Mouse (Mus musculus) testis, adult 2 months (tissue): ENCODE data around the gene H2afy2. TPM values are rescaled to one million over a fixed set of nuclear protein-coding genes. Genes with fewer than 3 reads are reported as not detected.

Experiments
- H3K27ac ChIP-seq: fragments of 200-500 bp; 2 replicates; pipeline ENCODE4 v1.5.1; 2012; ENCODE audit warnings: low read depth, low read length; ENCODE audit not compliant: control insufficient read depth, insufficient read depth
- H3K27me3 ChIP-seq: fragments of 200-500 bp; 2 replicates; pipeline ENCODE4 v1.6.1; 2012; ENCODE audit warnings: mild to moderate bottlenecking, low read length, moderate library complexity; ENCODE audit not compliant: control insufficient read depth, insufficient read depth
- H3K36me3 ChIP-seq: fragments of 200-500 bp; 2 replicates; pipeline ENCODE4 v1.6.1; 2012; ENCODE audit warnings: mild to moderate bottlenecking, low read length; ENCODE audit not compliant: control insufficient read depth, insufficient read depth
- H3K4me1 ChIP-seq: fragments of 200-500 bp; 2 replicates; pipeline ENCODE4 v1.6.1; 2012; ENCODE audit warnings: low read length; ENCODE audit not compliant: control insufficient read depth, insufficient read depth
- H3K4me3 ChIP-seq: fragments of 200-500 bp; 2 replicates; pipeline ENCODE4 v1.5.1; 2012; ENCODE audit warnings: low read depth, mild to moderate bottlenecking, low read length, moderate library complexity, mixed read lengths; ENCODE audit not compliant: control insufficient read depth
- CTCF ChIP-seq: fragments of 200-500 bp; IDR thresholded peaks from 2 replicates; pipeline ENCODE4 v1.5.1; 2012; ENCODE audit warnings: low read depth, mild to moderate bottlenecking, inconsistent platforms, low read length, moderate library complexity; ENCODE audit not compliant: control insufficient read depth, insufficient read depth, insufficient replicate concordance
- POLR2A ChIP-seq: fragments of 200-500 bp; IDR thresholded peaks from 2 replicates; pipeline ENCODE4 v1.6.1; 2012; ENCODE audit warnings: low read depth, mild to moderate bottlenecking, inconsistent platforms, low read length, moderate library complexity; ENCODE audit not compliant: control insufficient read depth
- polyA plus RNA-seq: library from polyadenylated mRNA; depleted of rRNA; stranded (reverse); fragments of >200 nt; gene quantifications from 2 replicates; pipeline ENCODE4 v1.2.3, GENCODE M21; 2012

Gene H2afy2
- polyA plus RNA-seq, 1 experiment = 2.8 TPM

- H3K36me3 ChIP-seq = no peaks in the 10 kb centered on the region
- no peaks in the 10 kb centered on the region for H3K27me3 ChIP-seq
- no peak for TF ChIP-seq POLR2A
- no peak for TF ChIP-seq CTCF
- H3K4me3 ChIP-seq = peak overlapping the region; percentile 18
- peaks cover 6% of the 10 kb centered on the region for H3K4me1 ChIP-seq
- H3K27ac ChIP-seq = no peak overlapping the region
Measured at GRCm38 (mm10) chr10:61757022-61757421, 26.9 kb downstream of the H2afy2 start.

- H3K27me3 ChIP-seq = no peaks in the 10 kb centered on the region
- TF ChIP-seq POLR2A (no peak; the same call in 1 of the 2 replicates), CTCF (no peak)
- peak overlapping the region; percentile 45; the same call in 1 of the 2 replicates for H3K4me3 ChIP-seq
- H3K27ac ChIP-seq = no peak overlapping the region
- no peaks in the 10 kb centered on the region for H3K36me3 ChIP-seq
- H3K4me1 ChIP-seq = peaks cover 6% of the 10 kb centered on the region
Measured at GRCm38 (mm10) chr10:61753071-61753470, 30.9 kb downstream of the H2afy2 start.

DNA sequence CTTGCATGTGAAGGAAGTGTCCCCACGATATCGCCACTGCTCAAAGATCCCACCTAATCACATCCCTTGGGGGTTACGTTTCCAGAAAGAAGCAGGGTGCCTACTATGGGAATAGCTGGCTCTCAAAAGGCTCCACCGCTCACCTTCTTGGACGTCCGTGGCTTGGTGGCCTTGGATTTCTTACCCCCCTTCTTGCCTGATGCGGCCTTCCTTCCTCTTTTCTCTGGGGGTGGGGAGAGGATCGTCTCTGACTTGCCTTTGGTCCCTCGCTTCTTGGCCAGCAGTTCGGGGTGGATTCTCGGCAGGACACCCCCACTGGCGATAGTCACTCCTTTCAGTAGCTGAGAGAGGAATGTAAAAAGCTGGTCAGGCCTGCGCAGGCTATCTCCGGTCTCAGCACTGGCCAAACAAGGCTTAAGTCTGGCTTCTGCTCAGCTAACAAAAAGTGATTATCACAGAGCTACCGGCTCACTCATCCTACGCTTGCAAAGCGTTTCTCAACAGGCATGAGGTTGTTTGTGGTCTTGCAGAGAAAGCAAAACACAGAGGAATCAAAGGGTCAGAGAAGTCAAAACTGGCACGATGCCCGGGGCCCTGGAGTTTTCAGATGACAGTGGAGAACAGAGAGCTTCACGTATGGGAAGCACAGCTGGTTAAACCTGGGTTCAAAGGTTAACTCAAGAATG lies 32.3 kb downstream of the H2afy2 start:
- Histone ChIP-seq H3K4me1 (peaks cover 3% of the 10 kb centered on the region), H3K36me3 (no peaks in the 10 kb centered on the region), H3K4me3 (no peak overlapping the region), H3K27ac (no peak overlapping the region), H3K27me3 (no peaks in the 10 kb centered on the region)
- TF ChIP-seq POLR2A = no peak
- TF ChIP-seq CTCF = no peak

DNA sequence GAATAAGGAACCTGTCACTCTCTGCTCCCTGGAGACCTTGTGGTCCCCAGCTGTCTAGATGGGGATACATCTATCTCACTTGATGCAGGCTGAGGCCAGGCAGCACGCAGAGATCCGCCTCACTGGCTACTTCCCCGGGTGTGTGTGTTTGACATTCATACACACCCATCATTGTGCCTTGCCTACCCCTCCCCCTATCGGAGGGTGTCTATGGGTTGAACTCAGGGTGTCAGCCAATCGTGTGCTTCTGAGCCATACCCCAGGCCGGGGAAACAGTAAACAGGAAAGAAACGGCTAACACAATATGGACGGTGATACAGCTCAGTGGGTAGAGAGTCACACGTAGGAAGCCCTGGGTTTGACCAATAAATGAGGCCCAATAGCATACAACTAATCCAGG lies 33.9 kb downstream of the H2afy2 start:
- Histone ChIP-seq H3K4me3 (no peak overlapping the region), H3K27ac (no peak overlapping the region), H3K4me1 (peaks cover 2% of the 10 kb centered on the region; the same call in 1 of the 2 replicates), H3K27me3 (no peaks in the 10 kb centered on the region), H3K36me3 (no peaks in the 10 kb centered on the region)
- TF ChIP-seq CTCF (no peak), POLR2A (no peak)

- no peaks in the 10 kb centered on the region for H3K36me3 ChIP-seq
- H3K27ac ChIP-seq = no peak overlapping the region
- no peak overlapping the region for H3K4me3 ChIP-seq
- no peaks in the 10 kb centered on the region for H3K4me1 ChIP-seq
- no peaks in the 10 kb centered on the region for H3K27me3 ChIP-seq
- no peak for TF ChIP-seq CTCF
- no peak for TF ChIP-seq POLR2A
Measured at GRCm38 (mm10) chr10:61747302-61747701, 36.6 kb downstream of the H2afy2 start.

GRCm38 (mm10) chr10:61745133-61745532 lies 38.8 kb downstream of the H2afy2 start:
- no peak overlapping the region for H3K27ac ChIP-seq
- no peak overlapping the region for H3K4me3 ChIP-seq
- H3K4me1 ChIP-seq = no peaks in the 10 kb centered on the region
- peak; percentile 69; the same call in 1 of the 2 replicates for TF ChIP-seq CTCF
- no peak for TF ChIP-seq POLR2A
- no peaks in the 10 kb centered on the region for H3K27me3 ChIP-seq
- no peaks in the 10 kb centered on the region for H3K36me3 ChIP-seq

GRCm38 (mm10) chr10:61742336-61742735 lies 41.6 kb downstream of the H2afy2 start:
- Histone ChIP-seq H3K4me3 (no peak overlapping the region), H3K27ac (no peak overlapping the region), H3K4me1 (no peaks in the 10 kb centered on the region), H3K27me3 (no peaks in the 10 kb centered on the region), H3K36me3 (no peaks in the 10 kb centered on the region)
- no peak for TF ChIP-seq POLR2A
- no peak for TF ChIP-seq CTCF
